Mouse (Mus musculus): ENCODE measurements around the gene Arhgap31.
A peak's percentile ranks its signal among the peaks of the same experiment; 100 is the strongest.

The Arhgap31 gene

DNA sequence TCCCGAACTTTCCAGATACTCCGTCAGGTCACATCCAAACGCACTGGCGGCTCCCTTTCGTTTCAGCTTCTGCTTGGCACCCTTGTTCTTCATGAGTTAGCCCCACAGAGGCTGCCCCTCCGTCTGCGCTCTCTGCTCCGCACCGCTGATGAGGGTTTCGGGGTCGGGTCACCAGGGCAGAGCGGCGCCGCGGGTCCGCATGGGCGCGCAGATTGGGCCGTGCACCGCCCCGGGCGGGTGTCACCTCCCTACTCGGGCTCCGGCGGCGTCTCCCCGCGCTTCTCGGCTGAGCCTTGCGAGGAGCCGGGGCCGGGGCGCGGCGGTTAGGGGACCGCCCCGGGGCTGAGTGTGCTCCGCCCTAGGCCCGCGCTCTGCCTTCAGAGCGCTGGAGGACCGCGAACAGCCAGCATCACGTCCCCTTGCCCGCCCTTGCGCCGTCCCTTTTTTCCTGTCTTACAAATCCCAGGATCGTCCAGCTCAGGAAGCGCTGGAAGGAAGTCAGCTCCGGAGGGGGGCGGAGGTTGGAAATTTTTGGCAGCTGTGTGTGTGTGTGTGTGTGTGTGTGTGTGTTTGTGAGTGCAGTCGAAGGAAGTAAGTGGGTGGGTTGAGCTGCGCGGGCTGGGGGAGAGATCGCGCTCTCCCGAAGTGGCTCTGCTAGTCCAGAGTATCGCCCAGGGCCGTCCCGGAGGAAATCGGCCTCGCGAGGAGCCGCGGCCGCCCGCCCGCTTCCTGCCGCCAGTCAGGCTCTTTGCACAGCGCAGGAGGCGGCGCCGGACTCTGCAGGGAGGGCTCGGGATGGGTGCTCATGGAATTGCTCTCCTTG lies at the start of gene Arhgap31:
TSS of gene Arhgap31 (minus strand) at position 694 of the 823 bp plus-strand sequence.
- peak; percentile 67 for DNase-seq (ENCODE audit: low spot score)

DNA sequence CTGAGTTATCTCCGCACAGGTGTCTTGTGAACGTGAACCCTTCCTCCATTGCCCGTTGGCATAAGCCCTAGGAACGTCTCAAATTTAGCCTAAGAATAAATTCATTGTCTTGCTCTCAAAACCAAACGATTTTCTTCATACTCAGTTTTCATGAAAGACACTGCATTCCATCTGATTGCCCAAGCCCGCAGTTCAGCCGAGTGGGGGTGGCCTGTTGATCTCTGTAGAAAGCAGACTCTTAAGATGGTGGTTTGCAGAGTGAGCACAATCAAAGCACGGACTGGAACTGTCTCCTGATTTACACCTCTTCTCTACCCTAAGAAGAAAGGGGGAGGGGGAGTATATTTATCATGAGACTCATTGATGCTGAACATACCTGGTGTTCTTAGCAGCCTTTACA lies 49.3 kb upstream of the Arhgap31 start:
- no peak for DNase-seq (ENCODE audit: low spot score)

- no peak for DNase-seq (ENCODE audit: low spot score)
Measured at GRCm38 (mm10) chr16:38761972-38762371, 48.9 kb upstream of the Arhgap31 start.

DNA sequence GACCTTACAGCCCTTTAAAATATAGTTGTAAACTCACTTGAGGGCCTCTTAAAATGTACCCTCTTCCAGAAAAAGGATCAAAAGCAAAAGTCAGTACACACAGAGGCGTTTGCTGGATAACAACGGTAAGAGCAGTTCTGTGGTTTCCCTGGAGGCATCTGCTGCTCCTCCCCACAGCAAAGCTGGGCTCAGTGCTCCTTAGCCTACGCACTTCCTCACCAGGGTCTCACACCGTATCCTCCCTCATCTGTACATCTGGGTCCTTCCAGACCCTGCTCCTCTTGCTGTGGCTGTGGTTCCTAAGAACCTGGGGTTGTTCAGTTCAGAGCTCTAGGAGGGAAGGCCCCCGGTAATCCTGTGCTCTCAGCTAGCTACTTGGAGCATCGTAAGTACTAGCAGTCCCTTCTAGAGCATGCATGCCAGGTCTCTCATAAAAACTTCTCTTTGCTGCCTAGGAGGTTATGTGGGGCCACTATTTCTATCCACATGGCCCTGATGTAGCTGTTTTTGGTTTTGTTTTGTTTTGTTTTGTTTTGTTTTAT lies 47.8 kb upstream of the Arhgap31 start:
- no peak for DNase-seq (ENCODE audit: low spot score)

DNA sequence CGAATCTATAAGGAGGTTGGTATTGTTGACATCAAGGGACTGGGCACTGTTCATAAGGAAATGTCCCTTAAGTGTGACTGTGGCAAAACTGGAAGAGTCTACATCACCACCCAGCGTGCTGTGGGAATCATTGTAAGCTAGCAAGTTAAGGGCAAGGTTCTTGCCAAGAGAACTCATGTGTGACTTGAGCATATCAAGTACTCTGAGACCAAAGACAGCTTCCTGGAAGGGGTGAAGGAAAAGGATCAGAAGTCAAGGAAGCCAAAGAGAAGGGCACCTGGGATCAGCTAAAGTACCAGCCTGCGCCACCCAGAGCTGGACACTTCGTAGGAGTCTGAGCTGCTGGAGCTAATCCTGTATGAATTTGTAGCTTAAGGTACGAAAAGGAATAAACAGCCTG lies 47.2 kb upstream of the Arhgap31 start:
- DNase-seq (ENCODE audit: low spot score) = no peak

DNA sequence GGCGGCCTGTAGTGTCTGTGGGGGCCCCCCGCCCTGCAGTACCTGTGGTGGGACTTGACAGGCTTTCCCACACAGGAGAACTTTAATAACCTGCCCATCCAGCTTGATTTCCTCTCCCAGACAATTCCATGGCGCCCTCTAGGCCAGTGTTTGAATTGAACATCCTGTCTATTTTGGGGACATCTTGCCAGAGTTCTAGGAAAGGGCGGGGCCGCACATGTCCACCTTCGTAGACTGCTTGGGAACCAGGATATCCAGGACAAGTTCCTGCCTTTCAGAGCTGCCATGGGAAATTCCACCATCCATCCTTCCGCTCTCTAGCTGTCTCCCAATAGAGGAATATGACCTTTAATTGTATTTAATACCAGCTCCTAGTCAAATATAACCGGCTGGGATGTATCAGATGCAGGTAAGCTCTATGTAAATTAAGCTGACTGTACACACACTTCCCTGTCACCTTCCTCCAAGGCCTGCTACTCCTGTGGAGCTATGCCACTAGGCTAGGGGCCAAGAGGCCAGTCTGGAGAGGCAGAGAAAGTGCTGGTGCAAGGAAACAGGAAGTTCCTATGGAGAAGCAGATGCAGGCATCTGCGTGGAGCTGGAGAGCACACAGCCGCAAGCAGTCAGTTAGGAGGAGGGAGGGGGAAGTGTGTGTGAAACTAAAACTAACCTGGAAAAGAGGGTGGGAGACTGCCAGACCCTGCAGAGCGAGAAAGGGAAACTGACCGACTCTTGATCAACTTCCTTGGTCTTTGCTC lies 45.2 kb upstream of the Arhgap31 start:
- no peak for DNase-seq (ENCODE audit: low spot score)

DNA sequence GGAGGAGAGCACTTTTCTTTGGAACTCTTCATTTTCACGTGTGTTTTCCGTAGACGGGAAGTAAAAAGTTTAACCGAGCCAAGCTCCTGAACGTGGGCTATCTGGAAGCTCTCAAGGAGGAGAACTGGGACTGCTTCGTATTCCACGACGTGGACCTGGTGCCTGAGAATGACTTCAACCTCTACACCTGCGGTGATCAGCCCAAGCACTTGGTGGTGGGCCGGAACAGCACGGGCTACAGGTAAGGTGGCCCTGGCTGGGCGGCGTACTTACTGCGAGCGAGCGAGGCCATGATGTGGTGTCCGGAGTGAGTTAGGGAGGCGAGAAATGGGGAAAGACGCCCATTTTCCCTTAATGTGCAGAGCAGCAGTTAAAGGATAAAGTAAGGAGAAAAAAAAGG lies 44.6 kb upstream of the Arhgap31 start:
- DNase-seq (ENCODE audit: low spot score) = no peak

- no peak for DNase-seq (ENCODE audit: low spot score)
Measured at GRCm38 (mm10) chr16:38756572-38756971, 43.5 kb upstream of the Arhgap31 start.

GRCm38 (mm10) chr16:38756177-38756503 lies 43.1 kb upstream of the Arhgap31 start:
- DNase-seq (ENCODE audit: low spot score) = no peak

- no peak for DNase-seq (ENCODE audit: low spot score)
Measured at GRCm38 (mm10) chr16:38755452-38756176, 42.5 kb upstream of the Arhgap31 start.

DNA sequence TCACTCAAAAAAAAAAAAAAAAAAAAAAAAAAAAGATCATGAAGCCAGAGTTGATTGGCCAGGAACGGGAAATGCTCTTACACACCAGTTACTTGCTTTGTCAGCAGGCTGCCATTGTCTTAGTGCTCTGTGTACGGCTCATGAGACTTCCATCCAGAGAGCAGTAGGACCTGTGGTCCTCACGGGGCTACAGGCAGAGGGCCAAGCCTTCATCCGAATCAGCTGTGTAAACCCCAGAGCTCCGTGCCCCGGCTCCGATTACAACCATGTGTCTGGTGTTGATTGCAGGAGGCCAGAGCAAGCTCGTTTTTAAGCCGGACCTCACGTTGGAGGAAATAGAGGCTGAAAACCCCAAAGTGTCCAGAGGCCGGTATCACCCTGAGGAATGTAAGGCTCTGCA lies 40.6 kb upstream of the Arhgap31 start:
- no peak for DNase-seq (ENCODE audit: low spot score)

- no peak for DNase-seq (ENCODE audit: low spot score)
Measured at GRCm38 (mm10) chr16:38750803-38751202, 37.7 kb upstream of the Arhgap31 start.

DNA sequence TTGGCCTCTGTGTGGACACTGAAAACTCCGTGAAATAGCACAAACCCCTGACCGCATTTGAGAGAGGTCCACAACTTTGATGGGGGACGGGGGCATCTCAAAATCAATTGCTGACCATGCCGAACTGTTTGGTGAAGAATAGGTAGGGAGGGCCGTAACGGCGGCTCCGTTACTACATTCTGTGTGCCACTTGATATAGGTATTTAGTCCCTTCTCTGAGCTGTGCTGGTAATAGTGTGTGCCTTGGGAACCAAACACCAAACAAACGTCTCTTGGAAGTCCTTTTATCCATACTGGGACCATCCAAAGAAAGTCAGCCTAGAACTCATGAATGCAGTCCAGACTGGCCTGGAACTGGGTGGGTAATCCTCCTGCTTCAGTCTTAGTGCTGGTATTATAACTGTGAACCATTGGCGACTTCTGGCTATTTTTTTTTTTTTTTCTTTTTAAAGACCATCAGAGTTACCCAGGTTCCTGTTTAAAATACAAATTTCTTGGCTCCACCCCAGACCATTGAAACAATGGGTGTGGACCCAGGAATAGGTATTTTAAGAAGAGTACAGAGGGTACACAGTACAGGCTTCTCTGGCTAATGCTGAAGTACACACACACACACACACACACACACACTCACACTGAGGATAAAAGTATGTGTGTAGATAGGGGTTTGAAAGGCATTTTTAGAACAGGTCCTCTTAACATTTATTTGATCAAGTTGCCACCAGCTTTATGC lies 31.0 kb upstream of the Arhgap31 start:
- DNase-seq (ENCODE audit: low spot score) = no peak

- peak; percentile 23 for DNase-seq (ENCODE audit: low spot score)
Measured at GRCm38 (mm10) chr16:38742659-38743131, 29.6 kb upstream of the Arhgap31 start.

- DNase-seq (ENCODE audit: low spot score) = peak; percentile 74
Measured at GRCm38 (mm10) chr16:38742113-38742658, 29.1 kb upstream of the Arhgap31 start, which contains the start of gene B4galt4. Gene B4galt4, plus strand, starts transcription at chr16:38742264.

- DNase-seq (ENCODE audit: low spot score) = no peak
Measured at GRCm38 (mm10) chr16:38741204-38741903, 28.3 kb upstream of the Arhgap31 start.

GRCm38 (mm10) chr16:38730921-38731320 lies 17.8 kb upstream of the Arhgap31 start:
- no peak for DNase-seq (ENCODE audit: low spot score)

GRCm38 (mm10) chr16:38729610-38730288 lies 16.7 kb upstream of the Arhgap31 start:
- DNase-seq (ENCODE audit: low spot score) = no peak

GRCm38 (mm10) chr16:38729139-38729538 lies 16.1 kb upstream of the Arhgap31 start:
- no peak for DNase-seq (ENCODE audit: low spot score)

DNA sequence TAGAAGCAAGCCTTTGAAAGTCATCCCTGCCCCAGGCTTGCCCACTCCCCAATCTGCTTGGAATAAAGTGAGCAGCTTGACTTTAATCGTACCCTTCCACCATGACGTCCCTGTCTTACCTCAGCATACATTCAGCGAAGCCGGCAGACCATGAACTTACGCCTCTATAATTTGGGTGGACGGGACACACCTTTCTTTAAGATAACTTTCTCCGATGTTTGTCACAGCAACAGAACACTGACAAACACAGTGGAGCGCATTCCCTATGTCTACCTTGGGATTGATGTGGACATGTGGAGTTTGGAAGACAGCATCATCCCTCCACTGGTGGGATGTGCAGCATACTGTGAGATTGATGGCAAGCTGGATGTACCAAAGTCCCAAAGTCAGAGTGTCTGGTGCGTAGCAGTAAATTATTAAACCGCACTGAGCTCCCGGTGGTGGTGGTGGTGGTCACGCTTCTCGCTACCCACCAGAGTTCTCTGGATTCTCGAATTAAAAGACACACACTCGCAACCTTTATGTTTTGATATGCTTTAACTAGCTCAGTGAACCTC lies 15.6 kb upstream of the Arhgap31 start:
- no peak for DNase-seq (ENCODE audit: low spot score)

All from testis, postnatal 14 days (tissue).